Comparison of ENCODE assay signal across 8 mouse cellular contexts in genomic region chr5:106991300-106991929, GRCm38 (mm10). TPM values are rescaled to one million over a fixed set of nuclear protein-coding genes. Genes with fewer than 3 reads are reported as not detected.
A peak's percentile ranks its signal among the peaks of the same experiment; 100 is the strongest.
DNase-seq lines count a peak whose midpoint lies in the region; ATAC-seq and TF ChIP-seq lines count a peak whose summit lies in the region.
"Had no signal": no experiment of that assay in that cellular context is flagged by ENCODE, and none has a peak within 500 bp of the region (broad histone marks: within the 10 kb centered on the region; RNA-seq: fewer than 3 reads in every experiment).

No protein-coding gene starts in this region.

- TF ChIP-seq CTCF in C2C12 (IDR thresholded peaks at IDR 0.05; ENCODE audit: control insufficient read depth, insufficient read depth, insufficient read length), result no peak
- no peak for TF ChIP-seq CTCF in heart, postnatal 0 days (IDR thresholded peaks at IDR 0.05; ENCODE audit: low read depth)

- WGBS in embryonic facial prominence, embryonic 10.5 days, result 75% methylated on average over 8 of the region's 8 CpGs
- 65% methylated on average over 8 of the region's 8 CpGs for WGBS in heart, postnatal 0 days
- 27% methylated on average over 8 of the region's 8 CpGs for WGBS in lung, embryonic 16.5 days
- WGBS in kidney, embryonic 16.5 days, result 57% methylated on average over 8 of the region's 8 CpGs
- 73% methylated on average over 8 of the region's 8 CpGs for WGBS in hindbrain, embryonic 13.5 days

- no peak overlapping the region for H3K9ac ChIP-seq in heart, postnatal 0 days (replicated peaks; ENCODE audit: low read depth, low read length)
- H3K9ac ChIP-seq in lung, embryonic 16.5 days (ENCODE audit: low read length), result peak overlapping the region; percentile 25; the same call in 1 of the 2 replicates
- H3K9ac ChIP-seq in kidney, embryonic 16.5 days (replicated peaks; ENCODE audit: low read length), result no peak overlapping the region
- H3K9ac ChIP-seq in hindbrain, embryonic 13.5 days, result no peak overlapping the region

- H3K9me3 ChIP-seq in embryonic facial prominence, embryonic 10.5 days, result no peaks in the 10 kb centered on the region
- no peaks in the 10 kb centered on the region for H3K9me3 ChIP-seq in heart, postnatal 0 days (replicated peaks; ENCODE audit: control insufficient read depth, low read length)
- H3K9me3 ChIP-seq in lung, embryonic 16.5 days (ENCODE audit: control insufficient read depth, low read length), result no peaks in the 10 kb centered on the region
- no peaks in the 10 kb centered on the region for H3K9me3 ChIP-seq in kidney, embryonic 16.5 days (ENCODE audit: low read length)
- H3K9me3 ChIP-seq in hindbrain, embryonic 13.5 days, result no peaks in the 10 kb centered on the region

- no peaks in the 10 kb centered on the region for H3K27me3 ChIP-seq in C2C12 (ENCODE audit: control insufficient read depth, insufficient read depth, insufficient read length)
- H3K27me3 ChIP-seq in embryonic facial prominence, embryonic 10.5 days (replicated peaks; ENCODE audit: low read depth, poor library complexity, severe bottlenecking), result no peaks in the 10 kb centered on the region
- H3K27me3 ChIP-seq in heart, postnatal 0 days (ENCODE audit: control insufficient read depth, insufficient read depth, low read length), result no peaks in the 10 kb centered on the region
- no peaks in the 10 kb centered on the region for H3K27me3 ChIP-seq in lung, embryonic 16.5 days (ENCODE audit: control insufficient read depth, insufficient read depth, low read depth, low read length)
- no peaks in the 10 kb centered on the region for H3K27me3 ChIP-seq in kidney, embryonic 16.5 days (ENCODE audit: insufficient read depth, low read length)
- 0 out of 2 replicates have a peak, but pooled peaks cover 3% of the 10 kb centered on the region for H3K27me3 ChIP-seq in hindbrain, embryonic 13.5 days

- H3K27ac ChIP-seq in embryonic facial prominence, embryonic 10.5 days (replicated peaks), result peak overlapping the region; percentile 32; the same call in 1 of the 2 replicates
- H3K27ac ChIP-seq in heart, postnatal 0 days (ENCODE audit: low read depth), result peak overlapping the region; percentile 18; the same call in 1 of the 2 replicates
- H3K27ac ChIP-seq in lung, embryonic 16.5 days (ENCODE audit: low read length), result peak overlapping the region; percentile 68
- H3K27ac ChIP-seq in kidney, embryonic 16.5 days (ENCODE audit: low read length), result no peak overlapping the region
- H3K27ac ChIP-seq in hindbrain, embryonic 13.5 days, result no peak overlapping the region
- H3K27ac ChIP-seq: hindbrain, postnatal 0 days had no signal

- no peak for ATAC-seq in heart, postnatal 0 days (ENCODE audit: insufficient read depth, low read depth)
- ATAC-seq in lung, embryonic 16.5 days (ENCODE audit: low read depth), result peak; percentile 72
- ATAC-seq in kidney, embryonic 16.5 days (ENCODE audit: low FRiP score, low TSS enrichment), result no peak
- no peak for ATAC-seq in hindbrain, embryonic 13.5 days (ENCODE audit: low FRiP score)

- H3K36me3 ChIP-seq in C2C12 (ENCODE audit: control insufficient read depth, insufficient read depth), result peaks cover 1% of the 10 kb centered on the region
- peaks cover 7% of the 10 kb centered on the region for H3K36me3 ChIP-seq in embryonic facial prominence, embryonic 10.5 days (replicated peaks)
- no peaks in the 10 kb centered on the region; the same call in 1 of the 2 replicates for H3K36me3 ChIP-seq in heart, postnatal 0 days (replicated peaks; ENCODE audit: control insufficient read depth, insufficient read depth, low read length)
- H3K36me3 ChIP-seq in lung, embryonic 16.5 days (ENCODE audit: control insufficient read depth, insufficient read depth, low read length), result no peaks in the 10 kb centered on the region
- no peaks in the 10 kb centered on the region for H3K36me3 ChIP-seq in kidney, embryonic 16.5 days (ENCODE audit: insufficient read depth, low read length)
- 0 out of 2 replicates have a peak, but pooled peaks cover 2% of the 10 kb centered on the region for H3K36me3 ChIP-seq in hindbrain, embryonic 13.5 days

- no peak for TF ChIP-seq EP300 in heart, postnatal 0 days (IDR thresholded peaks at IDR 0.05; ENCODE audit: low read depth)

- no peak overlapping the region for H3K4me3 ChIP-seq in C2C12 (ENCODE audit: insufficient read depth, poor library complexity, severe bottlenecking)
- no peak overlapping the region for H3K4me3 ChIP-seq in embryonic facial prominence, embryonic 10.5 days
- no peak overlapping the region for H3K4me3 ChIP-seq in heart, postnatal 0 days (ENCODE audit: low read depth, low read length)
- no peak overlapping the region for H3K4me3 ChIP-seq in lung, embryonic 16.5 days (ENCODE audit: low read length)
- H3K4me3 ChIP-seq in kidney, embryonic 16.5 days (ENCODE audit: low read length), result no peak overlapping the region
- H3K4me3 ChIP-seq in hindbrain, embryonic 13.5 days, result no peak overlapping the region

- no peaks in the 10 kb centered on the region for H3K79me2 ChIP-seq in C2C12 (ENCODE audit: control insufficient read depth, insufficient read depth)

- H3K79me3 ChIP-seq in C2C12 (ENCODE audit: low read depth), result no peaks in the 10 kb centered on the region

- H3ac ChIP-seq in C2C12 (ENCODE audit: control insufficient read depth, insufficient read length, low read depth), result no peak overlapping the region

- no peak for DNase-seq in embryonic facial prominence, embryonic 10.5 days (ENCODE audit: low spot score)
- peak; percentile 45 for DNase-seq in heart, postnatal 0 days (ENCODE audit: low spot score)
- DNase-seq in spleen, postnatal 36 days (ENCODE audit: low spot score in 2 of 2), result no peak

- H3K4me2 ChIP-seq in heart, postnatal 0 days (ENCODE audit: low read depth, low read length), result peak overlapping the region; percentile 42; the same call in 1 of the 2 replicates
- 0 out of 2 replicates have a peak overlapping the region, but pooled peaks have one; percentile 42 for H3K4me2 ChIP-seq in lung, embryonic 16.5 days (ENCODE audit: low read depth, low read length)
- H3K4me2 ChIP-seq in kidney, embryonic 16.5 days (replicated peaks; ENCODE audit: low read depth, low read length), result no peak overlapping the region
- H3K4me2 ChIP-seq in hindbrain, embryonic 13.5 days, result no peak overlapping the region

- H3K4me1 ChIP-seq in embryonic facial prominence, embryonic 10.5 days, result peaks cover 32% of the 10 kb centered on the region
- peaks cover 14% of the 10 kb centered on the region; the same call in 1 of the 2 replicates for H3K4me1 ChIP-seq in heart, postnatal 0 days (ENCODE audit: control insufficient read depth, insufficient read depth)
- peaks cover 32% of the 10 kb centered on the region for H3K4me1 ChIP-seq in lung, embryonic 16.5 days (replicated peaks; ENCODE audit: control insufficient read depth, insufficient read depth, low read length)
- H3K4me1 ChIP-seq in kidney, embryonic 16.5 days (ENCODE audit: insufficient read depth, low read length), result peaks cover 23% of the 10 kb centered on the region
- 0 out of 2 replicates have a peak, but pooled peaks cover 5% of the 10 kb centered on the region for H3K4me1 ChIP-seq in hindbrain, embryonic 13.5 days (replicated peaks)

TF ChIP-seq in C2C12, 6 proteins besides CTCF, POLR2A, EP300 and RAD21:
- no peak for TF ChIP-seq FOSL1 (IDR thresholded peaks at IDR 0.05; ENCODE audit: insufficient read depth, low read length, poor library complexity, severe bottlenecking)
- peak; percentile 62 for TF ChIP-seq CEBPB (IDR thresholded peaks at IDR 0.05; ENCODE audit: low read depth)
TF ChIP-seq in C2C12: peak in this region for 1.

RNA-seq across cellular contexts. Expression of gene Cdc7, which starts 27.3 kb away (rescaled TPM):
- 5.5 TPM for polyA plus RNA-seq in C2C12 (2012; fragmentation: generic; extraction: Trizol)
- polyA plus RNA-seq in embryonic facial prominence, embryonic 10.5 days (2016; fragmentation: Nextera tagmentation; extraction: Ambion mirVana), result 63.7 and 65.3 TPM in 2 replicates
- 8.1 and 10.8 TPM in 2 replicates for total RNA-seq in heart, postnatal 0 days (2014; rRNA removed; ENCODE audit: low replicate concordance)
- 4.0 and 5.5 TPM in 2 replicates for polyA plus RNA-seq in heart, postnatal 0 days (2015; fragmentation: Nextera tagmentation; extraction: Ambion mirVana)
- 46.6 and 48.6 TPM in 2 replicates for polyA plus RNA-seq in lung, embryonic 16.5 days (2015; fragmentation: Nextera tagmentation; extraction: Ambion mirVana)
- polyA plus RNA-seq in kidney, embryonic 16.5 days (2015; fragmentation: Nextera tagmentation; extraction: Ambion mirVana), result 44.8 and 47.4 TPM in 2 replicates
- polyA plus RNA-seq in hindbrain, embryonic 13.5 days (2015; fragmentation: Nextera tagmentation; extraction: Ambion mirVana), result 40.6 and 41.1 TPM in 2 replicates

Comparison
In these comparisons a context has a peak if more than half of its experiments do, and no peak if none do; other contexts are left out.
1. H3K27ac ChIP-seq: peak in embryonic facial prominence, embryonic 10.5 days (single experiment), heart, postnatal 0 days (single experiment) and lung, embryonic 16.5 days (single experiment); none in kidney, embryonic 16.5 days (single experiment) and hindbrain, embryonic 13.5 days (single experiment).
2. H3K4me2 ChIP-seq: peak in heart, postnatal 0 days (single experiment) and lung, embryonic 16.5 days (single experiment); none in kidney, embryonic 16.5 days (single experiment) and hindbrain, embryonic 13.5 days (single experiment).